Mouse (Mus musculus): ENCODE measurements around the gene Tmeff2. TPM values are rescaled to one million over a fixed set of nuclear protein-coding genes. Genes with fewer than 3 reads are reported as not detected.

Tmeff2 gene
- polyA plus RNA-seq, 1 experiment: 0.55 TPM

DNA sequence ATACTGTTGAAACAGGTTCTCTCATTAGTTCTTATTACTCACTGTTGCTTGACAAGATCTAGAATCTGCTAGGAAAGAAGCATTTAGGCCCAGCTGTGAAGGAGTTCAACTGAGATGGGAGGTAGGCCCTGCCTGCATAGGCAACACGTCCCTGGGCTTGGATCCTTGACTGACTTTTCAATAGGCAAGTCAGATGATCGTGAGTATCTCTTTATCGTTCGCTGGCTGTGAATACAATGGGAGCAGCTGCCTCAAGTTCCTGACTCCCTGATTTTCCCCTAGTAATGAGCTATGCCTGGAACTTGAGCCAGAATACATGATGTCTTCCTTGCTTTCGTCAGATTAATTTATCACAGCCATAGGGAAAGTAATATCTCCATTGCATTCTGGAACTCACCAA, 214.3 kb downstream of the Tmeff2 start:
- Histone ChIP-seq H3K27me3 (ENCODE audit: control insufficient read depth, insufficient read depth, low read length) (no peaks in the 10 kb centered on the region), H3K27ac (ENCODE audit: control insufficient read depth, insufficient read depth, low read length) (no peak overlapping the region), H3K4me1 (replicated peaks; ENCODE audit: control insufficient read depth, insufficient read depth, low read length) (no peaks in the 10 kb centered on the region), H3K4me3 (ENCODE audit: control insufficient read depth, insufficient read depth, low read length) (no peak overlapping the region), H3K36me3 (ENCODE audit: control insufficient read depth, insufficient read depth, low read length) (no peaks in the 10 kb centered on the region)
- 94% methylated on average over 5 of the region's 5 CpGs for WGBS
- DNase-seq: no peak
- no peak for TF ChIP-seq POLR2A (IDR thresholded peaks at IDR 0.05; ENCODE audit: control insufficient read depth, extremely low read depth, insufficient read depth, low read length, poor library complexity)
- TF ChIP-seq CTCF (IDR thresholded peaks at IDR 0.05; ENCODE audit: borderline replicate concordance, control insufficient read depth, extremely low read depth, insufficient read depth, low read length, poor library complexity): no peak

DNA sequence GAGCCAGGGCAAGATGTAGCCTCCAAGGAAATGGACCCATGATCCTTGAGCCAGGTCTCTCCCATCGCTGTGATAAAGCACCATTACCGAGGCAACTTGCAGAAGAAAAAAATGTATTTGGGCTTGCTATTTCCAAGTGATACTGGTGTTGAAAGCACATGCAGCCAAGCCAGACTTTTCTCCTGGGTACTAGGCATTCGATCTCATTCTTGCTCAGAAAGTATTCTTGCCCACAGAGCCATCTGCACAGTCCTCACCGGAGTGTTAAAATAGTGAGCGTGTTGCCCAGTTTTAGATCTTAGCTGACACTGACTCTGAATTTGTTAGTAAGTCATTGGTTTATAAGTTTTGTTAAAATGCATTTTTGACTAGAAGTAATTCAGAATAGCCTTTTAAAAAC, 215.3 kb downstream of the Tmeff2 start:
- H3K4me3 ChIP-seq (ENCODE audit: control insufficient read depth, insufficient read depth, low read length): no peak overlapping the region
- no peaks in the 10 kb centered on the region for H3K36me3 ChIP-seq (ENCODE audit: control insufficient read depth, insufficient read depth, low read length)
- no peaks in the 10 kb centered on the region for H3K4me1 ChIP-seq (replicated peaks; ENCODE audit: control insufficient read depth, insufficient read depth, low read length)
- no peak overlapping the region for H3K27ac ChIP-seq (ENCODE audit: control insufficient read depth, insufficient read depth, low read length)
- H3K27me3 ChIP-seq (ENCODE audit: control insufficient read depth, insufficient read depth, low read length): no peaks in the 10 kb centered on the region
- DNase-seq: no peak
- TF ChIP-seq CTCF (IDR thresholded peaks at IDR 0.05; ENCODE audit: borderline replicate concordance, control insufficient read depth, extremely low read depth, insufficient read depth, low read length, poor library complexity) (no peak), POLR2A (IDR thresholded peaks at IDR 0.05; ENCODE audit: control insufficient read depth, extremely low read depth, insufficient read depth, low read length, poor library complexity) (no peak)
- 94% methylated on average over 5 of the region's 5 CpGs for WGBS

DNA sequence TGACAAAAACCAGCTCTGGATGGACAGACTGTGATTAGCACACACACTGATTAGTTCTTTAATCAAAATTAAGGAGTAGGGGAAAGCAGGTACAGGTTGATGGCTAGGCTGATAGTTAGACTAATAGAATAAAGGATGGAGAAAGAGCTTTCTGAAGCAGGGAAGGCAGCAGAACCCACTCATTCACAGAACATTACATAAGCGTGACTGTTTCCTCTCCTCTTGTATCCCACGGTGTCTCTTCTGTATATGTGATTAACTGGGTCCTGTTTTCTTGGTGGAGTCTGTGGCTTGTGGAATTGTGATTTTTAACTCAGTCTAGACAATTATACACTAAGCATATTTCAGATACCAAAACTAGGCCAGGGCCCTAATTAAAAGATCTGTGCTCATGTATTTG, 217.4 kb downstream of the Tmeff2 start:
- TF ChIP-seq POLR2A (IDR thresholded peaks at IDR 0.05; ENCODE audit: control insufficient read depth, extremely low read depth, insufficient read depth, low read length, poor library complexity) (no peak), CTCF (IDR thresholded peaks at IDR 0.05; ENCODE audit: borderline replicate concordance, control insufficient read depth, extremely low read depth, insufficient read depth, low read length, poor library complexity) (no peak)

DNA sequence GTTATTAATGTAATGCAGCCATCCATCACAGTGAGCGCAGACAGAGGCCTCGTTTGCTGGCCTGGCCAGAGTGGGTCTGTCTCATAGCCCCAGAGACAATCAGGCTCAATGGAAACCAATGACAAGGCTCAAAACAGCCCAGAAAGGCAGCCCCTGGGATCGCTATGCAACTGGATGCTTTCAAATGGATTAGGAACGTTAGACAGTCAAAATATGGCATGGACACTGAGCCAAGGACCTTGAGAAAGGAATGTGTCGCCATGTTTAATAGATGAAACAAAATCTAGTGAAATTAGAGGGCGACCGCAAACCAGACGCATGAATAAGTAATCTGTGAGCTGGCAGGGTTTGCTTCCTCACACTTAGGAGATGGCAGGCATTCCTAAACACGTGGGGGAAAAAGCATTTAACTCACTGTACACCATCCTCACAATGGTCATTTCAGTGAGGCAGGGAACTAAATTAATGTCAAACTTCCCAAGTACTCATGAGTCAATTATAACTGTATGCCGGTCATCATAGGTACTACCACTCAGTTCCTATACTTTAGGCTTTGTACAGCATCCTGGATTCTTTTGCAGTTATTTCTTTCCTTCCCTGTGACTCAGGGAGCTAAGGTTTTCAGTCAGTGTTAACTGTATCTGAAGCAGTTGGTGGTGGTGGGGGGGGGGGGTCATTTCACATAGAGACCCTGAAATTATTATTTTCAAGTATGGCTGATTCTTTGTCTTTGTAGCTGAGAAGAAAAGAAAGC, 225.4 kb downstream of the Tmeff2 start:
- no peak for TF ChIP-seq POLR2A (IDR thresholded peaks at IDR 0.05; ENCODE audit: control insufficient read depth, extremely low read depth, insufficient read depth, low read length, poor library complexity)
- no peak for TF ChIP-seq CTCF (IDR thresholded peaks at IDR 0.05; ENCODE audit: borderline replicate concordance, control insufficient read depth, extremely low read depth, insufficient read depth, low read length, poor library complexity)
- no peak overlapping the region for H3K4me3 ChIP-seq (ENCODE audit: control insufficient read depth, insufficient read depth, low read length)
- WGBS: 88% methylated on average over 10 of the region's 10 CpGs
- no peaks in the 10 kb centered on the region for H3K27me3 ChIP-seq (ENCODE audit: control insufficient read depth, insufficient read depth, low read length)
- no peak overlapping the region for H3K27ac ChIP-seq (ENCODE audit: control insufficient read depth, insufficient read depth, low read length)
- H3K4me1 ChIP-seq (replicated peaks; ENCODE audit: control insufficient read depth, insufficient read depth, low read length): no peaks in the 10 kb centered on the region
- no peaks in the 10 kb centered on the region for H3K36me3 ChIP-seq (ENCODE audit: control insufficient read depth, insufficient read depth, low read length)
- DNase-seq: no peak

More for the DNA sequence above, 217.4 kb downstream of the Tmeff2 start:
- no peak for DNase-seq
- Histone ChIP-seq H3K27me3 (ENCODE audit: control insufficient read depth, insufficient read depth, low read length) (no peaks in the 10 kb centered on the region), H3K36me3 (ENCODE audit: control insufficient read depth, insufficient read depth, low read length) (no peaks in the 10 kb centered on the region), H3K27ac (ENCODE audit: control insufficient read depth, insufficient read depth, low read length) (no peak overlapping the region), H3K4me3 (ENCODE audit: control insufficient read depth, insufficient read depth, low read length) (no peak overlapping the region), H3K4me1 (replicated peaks; ENCODE audit: control insufficient read depth, insufficient read depth, low read length) (no peaks in the 10 kb centered on the region)
- 89% methylated on average over 2 of the region's 2 CpGs for WGBS

DNA sequence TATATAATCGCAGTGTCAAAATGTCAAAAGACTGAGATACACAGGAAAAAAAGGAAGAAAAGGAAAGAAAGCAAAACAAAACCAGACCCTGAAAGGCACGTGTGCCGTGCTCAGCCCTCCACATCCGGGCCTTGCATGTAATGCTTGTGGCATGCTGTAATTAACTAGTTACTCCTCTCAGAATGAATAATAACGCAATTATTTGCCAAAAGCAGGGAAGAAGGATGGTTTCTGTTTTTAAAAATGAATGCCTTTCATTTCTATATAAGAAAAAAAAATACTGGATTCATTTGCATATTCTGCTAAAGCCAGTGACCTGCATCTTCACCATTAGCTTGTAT, 225.9 kb downstream of the Tmeff2 start:
- H3K36me3 ChIP-seq (ENCODE audit: control insufficient read depth, insufficient read depth, low read length): no peaks in the 10 kb centered on the region
- no peak for TF ChIP-seq CTCF (IDR thresholded peaks at IDR 0.05; ENCODE audit: borderline replicate concordance, control insufficient read depth, extremely low read depth, insufficient read depth, low read length, poor library complexity)
- no peak for TF ChIP-seq POLR2A (IDR thresholded peaks at IDR 0.05; ENCODE audit: control insufficient read depth, extremely low read depth, insufficient read depth, low read length, poor library complexity)
- H3K27me3 ChIP-seq (ENCODE audit: control insufficient read depth, insufficient read depth, low read length): no peaks in the 10 kb centered on the region
- no peak overlapping the region for H3K4me3 ChIP-seq (ENCODE audit: control insufficient read depth, insufficient read depth, low read length)
- H3K27ac ChIP-seq (ENCODE audit: control insufficient read depth, insufficient read depth, low read length): no peak overlapping the region
- H3K4me1 ChIP-seq (replicated peaks; ENCODE audit: control insufficient read depth, insufficient read depth, low read length): no peaks in the 10 kb centered on the region
- 63% methylated on average over 5 of the region's 5 CpGs for WGBS
- DNase-seq: no peak

DNA sequence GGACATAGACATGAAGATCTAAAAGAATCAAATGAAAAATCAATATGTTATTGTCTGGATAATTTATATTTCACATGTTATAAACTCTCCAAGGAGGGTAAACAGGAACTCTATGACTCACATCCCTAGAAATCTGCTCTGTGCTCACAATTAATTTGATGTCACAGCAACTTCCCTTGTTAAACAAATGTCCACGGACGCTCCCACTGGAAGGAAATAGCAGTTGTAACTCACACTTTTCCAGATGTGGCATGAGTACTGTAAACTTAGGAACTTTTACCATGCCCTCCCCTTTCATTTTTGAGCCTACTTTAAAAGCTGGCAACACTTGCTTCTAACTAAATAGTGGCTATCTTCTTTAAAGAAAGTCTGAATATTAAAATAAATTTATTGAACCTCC, 236.3 kb downstream of the Tmeff2 start:
- WGBS: 50% methylated on average over 2 of the region's 2 CpGs
- Histone ChIP-seq H3K27ac (ENCODE audit: control insufficient read depth, insufficient read depth, low read length) (no peak overlapping the region), H3K4me3 (ENCODE audit: control insufficient read depth, insufficient read depth, low read length) (no peak overlapping the region), H3K36me3 (ENCODE audit: control insufficient read depth, insufficient read depth, low read length) (no peaks in the 10 kb centered on the region), H3K27me3 (ENCODE audit: control insufficient read depth, insufficient read depth, low read length) (no peaks in the 10 kb centered on the region), H3K4me1 (replicated peaks; ENCODE audit: control insufficient read depth, insufficient read depth, low read length) (no peaks in the 10 kb centered on the region)
- DNase-seq: no peak
- no peak for TF ChIP-seq CTCF (IDR thresholded peaks at IDR 0.05; ENCODE audit: borderline replicate concordance, control insufficient read depth, extremely low read depth, insufficient read depth, low read length, poor library complexity)
- TF ChIP-seq POLR2A (IDR thresholded peaks at IDR 0.05; ENCODE audit: control insufficient read depth, extremely low read depth, insufficient read depth, low read length, poor library complexity): no peak

DNA sequence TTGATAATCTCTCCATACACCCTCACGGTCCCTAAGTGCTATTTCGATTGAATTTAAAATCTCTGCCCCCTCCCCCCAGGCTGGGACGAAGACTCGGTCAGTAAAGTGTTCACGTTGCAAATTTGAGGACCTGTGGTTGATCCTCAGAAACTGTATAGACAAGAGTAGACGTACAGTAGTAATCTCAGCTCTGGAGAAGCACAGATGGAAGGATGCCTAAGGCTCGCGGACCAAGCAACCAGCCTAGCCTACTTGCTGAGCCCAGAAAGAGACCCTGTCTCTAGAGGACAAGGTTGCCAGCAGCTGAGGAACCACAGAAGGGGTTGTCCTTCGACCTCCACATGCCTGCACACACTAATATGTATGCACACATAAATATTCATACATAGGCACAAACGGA, 239.2 kb downstream of the Tmeff2 start:
- Histone ChIP-seq H3K4me1 (replicated peaks; ENCODE audit: control insufficient read depth, insufficient read depth, low read length) (no peaks in the 10 kb centered on the region), H3K27ac (ENCODE audit: control insufficient read depth, insufficient read depth, low read length) (no peak overlapping the region), H3K36me3 (ENCODE audit: control insufficient read depth, insufficient read depth, low read length) (no peaks in the 10 kb centered on the region), H3K27me3 (ENCODE audit: control insufficient read depth, insufficient read depth, low read length) (no peaks in the 10 kb centered on the region), H3K4me3 (ENCODE audit: control insufficient read depth, insufficient read depth, low read length) (no peak overlapping the region)
- no peak for DNase-seq
- 93% methylated on average over 10 of the region's 10 CpGs for WGBS
- TF ChIP-seq CTCF (IDR thresholded peaks at IDR 0.05; ENCODE audit: borderline replicate concordance, control insufficient read depth, extremely low read depth, insufficient read depth, low read length, poor library complexity) (no peak), POLR2A (IDR thresholded peaks at IDR 0.05; ENCODE audit: control insufficient read depth, extremely low read depth, insufficient read depth, low read length, poor library complexity) (no peak)
